Mouse (Mus musculus): ENCODE measurements around the gene Gm7356.
"Not testable (repeated sequence)": the region's sequence is repeated elsewhere in the genome, so short reads cannot be mapped to it uniquely, and the experiment has no call there.

The Gm7356 gene

DNA sequence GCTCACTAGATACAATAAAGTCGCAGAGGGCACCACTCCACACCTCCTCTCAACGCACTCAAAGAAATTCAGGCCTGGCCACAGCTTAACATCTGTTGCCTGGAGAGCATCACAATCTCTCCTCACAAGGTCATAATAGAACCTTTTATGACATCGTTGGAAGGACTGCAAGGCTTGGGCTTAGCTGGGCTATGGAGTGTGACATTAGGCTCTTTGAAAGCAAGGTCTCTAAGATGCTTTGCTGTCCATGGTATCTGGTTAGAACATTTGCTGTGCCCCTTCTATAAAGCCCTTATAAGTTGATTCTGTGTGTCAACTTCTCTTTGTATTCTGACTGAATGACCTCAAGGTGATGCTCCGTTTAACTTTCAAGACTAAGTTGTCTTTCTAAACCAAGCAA is at the start of gene Gm7356:
Gm7356 (minus strand) TSS at position 101 of the 400 bp plus-strand sequence.
- DNase-seq (ENCODE audit: low spot score) = not testable (repeated sequence)

DNA sequence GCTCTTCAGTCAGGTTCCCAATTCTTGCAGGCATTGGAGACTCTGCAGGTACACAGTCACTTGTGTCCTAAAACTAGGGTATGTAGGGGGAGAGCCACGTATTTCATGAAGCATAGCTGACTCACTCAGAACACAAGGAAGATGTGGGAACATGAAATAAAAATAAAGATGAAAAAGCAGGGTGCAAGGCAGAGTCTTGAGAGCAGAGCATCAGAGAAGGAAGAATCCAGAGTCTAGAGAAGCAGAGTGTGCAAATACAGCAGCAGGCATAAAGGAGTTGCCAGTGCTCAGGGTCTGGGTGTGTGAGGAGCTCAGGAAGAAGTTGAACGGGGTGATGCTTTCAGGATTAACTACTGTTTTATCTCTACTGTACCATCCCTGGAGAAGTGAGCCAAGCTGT is 38.4 kb upstream of the Gm7356 start:
- DNase-seq (ENCODE audit: low spot score) = not testable (repeated sequence)

DNA sequence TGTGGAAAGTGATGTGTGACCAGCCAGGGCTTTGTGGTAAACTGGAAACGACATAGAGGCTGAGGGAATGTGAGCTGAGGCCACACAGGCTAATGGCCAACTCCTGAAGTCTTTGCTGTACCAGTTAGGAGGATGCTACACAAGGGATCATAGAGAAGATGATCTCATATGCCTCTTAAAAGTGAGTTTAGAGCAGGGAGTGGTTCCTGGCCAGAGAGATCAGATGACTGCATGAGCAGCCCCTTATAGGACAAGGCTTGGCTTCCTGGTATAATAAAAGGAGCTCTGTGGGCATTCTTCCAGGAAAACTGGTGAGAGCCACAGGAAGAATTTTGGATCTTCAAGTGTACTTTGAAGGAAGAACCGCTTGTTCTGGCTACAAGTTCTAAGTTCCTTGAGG is 33.5 kb upstream of the Gm7356 start:
- DNase-seq (ENCODE audit: low spot score) = not testable (repeated sequence)

DNA sequence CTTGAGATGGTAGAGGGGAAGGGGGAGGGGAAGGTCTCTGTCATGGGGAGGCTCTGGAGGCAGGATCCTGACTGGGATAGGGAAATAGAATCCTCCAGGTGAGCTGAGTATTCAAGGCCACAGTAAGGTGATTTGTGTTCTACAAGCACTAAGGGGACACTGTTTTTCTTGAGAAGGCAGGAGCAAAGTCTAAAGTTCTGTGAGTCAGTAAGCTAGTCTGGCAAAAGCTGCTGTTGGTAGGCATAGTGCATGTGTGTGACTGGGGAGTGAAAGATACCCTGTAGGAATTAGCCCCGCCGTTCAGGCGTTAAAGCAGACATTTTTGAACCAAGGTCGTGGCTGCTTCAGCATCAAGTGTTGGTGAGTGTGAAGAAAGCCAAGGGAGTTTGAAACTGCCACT is 32.6 kb upstream of the Gm7356 start:
- not testable (repeated sequence) for DNase-seq (ENCODE audit: low spot score)

DNA sequence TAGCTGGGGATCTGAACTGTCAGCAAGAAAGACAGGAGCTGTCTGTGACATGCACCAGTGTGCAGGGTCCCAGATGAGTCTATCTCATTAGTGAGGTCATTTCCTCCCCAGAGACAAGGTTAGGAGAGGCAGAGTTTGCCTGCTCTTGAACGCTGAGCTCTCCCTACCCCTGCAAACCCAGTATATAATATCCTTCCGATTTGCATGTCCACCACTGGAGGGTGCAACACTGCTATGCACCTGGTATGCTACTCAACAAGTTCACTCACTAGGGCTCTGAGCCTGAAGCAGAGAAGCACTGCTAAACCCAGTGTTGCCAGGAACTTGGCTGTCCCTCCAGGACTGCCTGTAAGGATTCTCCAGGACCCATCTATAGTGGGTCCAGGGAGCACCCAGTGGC is 10.1 kb downstream of the Gm7356 start:
- not testable (repeated sequence) for DNase-seq (ENCODE audit: low spot score)

DNA sequence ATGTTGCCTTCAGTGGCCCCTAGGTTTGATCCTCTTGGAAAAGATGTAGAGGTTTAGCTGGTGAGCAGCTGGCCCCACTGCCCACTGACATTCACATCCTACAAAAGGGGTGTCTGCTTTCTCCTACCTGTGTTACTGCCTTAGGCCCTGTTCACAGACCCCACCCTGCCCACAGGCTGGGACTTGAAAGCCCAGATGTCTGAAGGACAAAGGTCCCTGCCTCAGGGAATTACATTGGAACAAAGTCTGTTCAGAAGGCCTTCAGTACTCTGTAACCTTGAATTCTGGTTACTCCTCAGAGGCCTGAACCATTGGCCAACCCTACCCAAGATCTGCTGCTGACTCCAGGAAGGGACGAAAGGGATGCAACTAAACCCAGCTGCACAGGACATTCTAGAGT is 15.8 kb downstream of the Gm7356 start:
- DNase-seq (ENCODE audit: low spot score) = no peak

DNA sequence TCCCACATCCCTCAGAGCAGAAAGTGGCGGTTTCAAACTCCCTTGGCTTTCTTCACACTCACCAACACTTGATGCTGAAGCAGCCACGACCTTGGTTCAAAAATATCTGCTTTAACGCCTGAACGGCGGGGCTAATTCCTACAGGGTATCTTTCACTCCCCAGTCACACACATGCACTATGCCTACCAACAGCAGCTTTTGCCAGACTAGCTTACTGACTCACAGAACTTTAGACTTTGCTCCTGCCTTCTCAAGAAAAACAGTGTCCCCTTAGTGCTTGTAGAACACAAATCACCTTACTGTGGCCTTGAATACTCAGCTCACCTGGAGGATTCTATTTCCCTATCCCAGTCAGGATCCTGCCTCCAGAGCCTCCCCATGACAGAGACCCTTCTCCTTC is 32.7 kb downstream of the Gm7356 start:
- DNase-seq (ENCODE audit: low spot score) = not testable (repeated sequence)

DNA sequence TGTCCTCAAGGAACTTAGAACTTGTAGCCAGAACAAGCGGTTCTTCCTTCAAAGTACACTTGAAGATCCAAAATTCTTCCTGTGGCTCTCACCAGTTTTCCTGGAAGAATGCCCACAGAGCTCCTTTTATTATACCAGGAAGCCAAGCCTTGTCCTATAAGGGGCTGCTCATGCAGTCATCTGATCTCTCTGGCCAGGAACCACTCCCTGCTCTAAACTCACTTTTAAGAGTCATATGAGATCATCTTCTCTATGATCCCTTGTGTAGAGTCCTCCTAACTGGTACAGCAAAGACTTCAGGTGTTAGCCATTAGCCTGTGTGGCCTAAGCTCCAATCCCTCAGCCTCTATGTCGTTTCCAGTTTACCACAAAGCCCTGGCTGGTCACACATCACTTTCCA is 33.6 kb downstream of the Gm7356 start:
- not testable (repeated sequence) for DNase-seq (ENCODE audit: low spot score)

DNA sequence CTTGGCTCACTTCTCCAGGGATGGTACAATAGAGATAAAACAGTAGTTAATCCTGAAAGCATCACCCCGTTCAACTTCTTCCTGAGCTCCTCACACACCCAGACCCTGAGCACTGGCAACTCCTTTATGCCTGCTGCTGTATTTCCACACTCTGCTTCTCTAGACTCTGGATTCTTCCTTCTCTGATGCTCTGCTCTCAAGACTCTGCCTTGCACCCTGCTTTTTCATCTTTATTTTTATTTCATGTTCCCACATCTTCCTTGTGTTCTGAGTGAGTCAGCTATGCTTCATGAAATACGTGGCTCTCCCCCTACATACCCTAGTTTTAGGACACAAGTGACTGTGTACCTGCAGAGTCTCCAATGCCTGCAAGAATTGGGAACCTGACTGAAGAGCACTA is 38.5 kb downstream of the Gm7356 start:
- not testable (repeated sequence) for DNase-seq (ENCODE audit: low spot score)

DNA sequence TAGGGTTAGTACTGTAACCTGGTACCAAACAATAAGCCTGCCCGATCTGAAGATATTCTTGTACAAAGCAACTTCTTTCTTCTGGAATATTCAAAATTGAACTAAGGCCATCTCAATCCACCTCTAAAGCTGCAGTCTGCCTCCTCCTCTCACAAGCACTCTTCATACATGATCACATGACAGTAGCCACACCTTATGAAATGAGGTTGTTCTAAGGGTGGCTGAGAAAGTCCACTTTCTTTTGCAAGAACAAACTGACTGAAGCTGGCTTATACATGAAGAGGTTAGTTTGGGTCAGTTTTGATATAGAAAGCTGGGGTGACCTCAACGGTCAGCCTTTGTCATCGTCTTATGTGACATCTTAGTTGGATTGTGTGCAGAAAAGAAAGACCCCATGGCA is 41.3 kb downstream of the Gm7356 start:
- not testable (repeated sequence) for DNase-seq (ENCODE audit: low spot score)

DNA sequence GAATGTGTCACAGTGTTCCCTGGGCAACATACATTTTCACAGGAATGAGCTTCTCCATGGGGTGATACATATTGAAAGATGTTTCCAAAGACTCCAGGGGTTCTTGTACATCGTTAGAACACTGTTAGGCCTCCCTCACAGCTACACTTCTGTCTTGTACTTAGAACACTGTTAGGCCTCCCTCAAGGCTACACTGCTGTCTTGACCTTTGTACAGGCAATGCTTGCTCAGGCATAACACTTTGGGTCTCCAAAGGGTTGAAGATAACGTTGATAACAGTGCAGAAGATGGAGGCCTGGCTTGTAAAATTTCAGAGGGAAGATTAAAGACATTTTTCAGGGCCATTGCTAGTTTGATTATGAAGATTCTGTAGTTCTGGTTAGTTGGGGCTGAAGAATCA is 45.4 kb downstream of the Gm7356 start:
- DNase-seq (ENCODE audit: low spot score) = not testable (repeated sequence)

DNA sequence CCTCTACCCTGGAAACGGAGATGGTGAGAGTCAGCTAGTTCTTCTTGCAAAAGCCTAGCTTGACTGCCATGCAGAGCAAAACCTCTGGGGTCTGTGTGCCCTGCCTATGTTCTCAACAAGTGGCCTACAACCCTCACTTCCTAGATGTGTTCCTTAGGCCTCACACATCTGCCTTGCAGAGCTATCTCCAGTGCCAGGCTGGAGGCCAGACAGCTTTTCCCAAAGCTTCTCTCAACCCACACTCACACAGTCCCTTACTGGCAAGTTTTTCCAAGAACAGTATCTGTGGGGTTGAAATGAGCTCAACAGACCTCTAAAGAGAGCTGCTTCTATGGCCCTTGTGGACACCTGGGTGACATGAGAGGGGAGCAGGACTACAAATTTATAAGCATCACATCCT is 51.9 kb downstream of the Gm7356 start:
- not testable (repeated sequence) for DNase-seq (ENCODE audit: low spot score)

Measured in urinary bladder, postnatal 14 days (tissue).